Mouse (Mus musculus) testis, adult 2 months (tissue): ENCODE measurements around the gene Sacs.

ENCODE experiments used
- CTCF ChIP-seq: fragments of 200-500 bp; IDR thresholded peaks from 2 replicates; pipeline ENCODE4 v1.5.1; 2012; ENCODE audit warnings: low read depth, mild to moderate bottlenecking, inconsistent platforms, low read length, moderate library complexity; ENCODE audit not compliant: control insufficient read depth, insufficient read depth, insufficient replicate concordance
- POLR2A ChIP-seq: fragments of 200-500 bp; IDR thresholded peaks from 2 replicates; pipeline ENCODE4 v1.6.1; 2012; ENCODE audit warnings: low read depth, mild to moderate bottlenecking, inconsistent platforms, low read length, moderate library complexity; ENCODE audit not compliant: control insufficient read depth

DNA sequence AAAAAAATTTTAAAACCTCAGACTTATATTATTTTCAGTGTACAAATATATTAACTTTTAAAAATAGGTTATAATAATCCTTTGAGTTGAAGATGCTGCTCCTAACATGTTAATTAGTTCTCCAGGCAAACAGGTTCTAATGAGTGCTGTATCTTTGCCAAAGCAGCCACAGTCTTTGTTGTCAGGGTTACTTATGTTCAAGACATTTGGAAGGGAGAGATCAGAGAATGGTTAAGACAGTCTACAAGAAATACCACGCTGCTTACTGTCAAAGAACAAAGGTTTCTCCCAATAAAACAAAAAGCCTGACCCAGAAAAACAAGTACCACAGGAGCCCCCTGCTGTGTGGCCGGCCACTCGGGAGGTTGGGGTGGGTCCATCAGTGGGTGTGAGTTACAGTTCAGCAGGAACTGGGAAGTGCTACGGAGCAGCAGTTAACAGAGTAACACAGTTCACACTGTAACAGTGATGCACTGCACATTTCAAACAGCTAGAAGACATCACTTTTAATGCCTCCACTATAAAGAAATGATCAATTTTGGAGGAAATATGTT is 98.9 kb downstream of the Sacs start:
- TF ChIP-seq POLR2A (no peak), CTCF (no peak)
